Mouse (Mus musculus) liver, adult 2 months (tissue): ENCODE measurements around the gene Plppr2. TPM values are rescaled to one million over a fixed set of nuclear protein-coding genes. Genes with fewer than 3 reads are reported as not detected.

ENCODE experiments used
- DNase-seq: peaks from one replicate; pipeline ENCODE4 v3.0.0-alpha.2; 2011; ENCODE audit warnings: low read depth, low spot score; ENCODE audit errors: extremely low read depth
- H3K27ac ChIP-seq: fragments of 200-500 bp; replicated peaks from 2 replicates; pipeline ENCODE4 v1.5.1; 2012; ENCODE audit warnings: low read depth, mild to moderate bottlenecking, control low read depth, inconsistent platforms, low read length; ENCODE audit not compliant: insufficient read depth
- H3K27me3 ChIP-seq: fragments of 200-500 bp; 2 replicates; pipeline ENCODE4 v1.6.1; 2012; ENCODE audit warnings: mild to moderate bottlenecking, moderate library complexity, low read length, inconsistent platforms; ENCODE audit not compliant: control insufficient read depth, insufficient read depth
- H3K36me3 ChIP-seq: fragments of 200-500 bp; 2 replicates; pipeline ENCODE4 v1.6.1; 2012; ENCODE audit warnings: low read length, inconsistent platforms; ENCODE audit not compliant: control insufficient read depth, insufficient read depth
- H3K4me1 ChIP-seq: fragments of 200-500 bp; 2 replicates; pipeline ENCODE4 v1.6.1; 2011; ENCODE audit warnings: low read length; ENCODE audit not compliant: control insufficient read depth, insufficient read depth
- H3K4me3 ChIP-seq: fragments of 200-500 bp; 2 replicates; pipeline ENCODE4 v1.5.1; 2011; ENCODE audit warnings: low read depth, mild to moderate bottlenecking, control low read depth, low read length, moderate library complexity; ENCODE audit not compliant: insufficient read depth
- H3K79me2 ChIP-seq: fragments of 200-500 bp; 2 replicates; pipeline ENCODE4 v1.6.1; 2012; ENCODE audit warnings: inconsistent platforms, mild to moderate bottlenecking, low read length, moderate library complexity; ENCODE audit not compliant: control insufficient read depth, insufficient read depth
- H3K9ac ChIP-seq: fragments of 200-500 bp; 2 replicates; pipeline ENCODE4 v1.6.1; 2012; ENCODE audit warnings: low read depth, mild to moderate bottlenecking, control low read depth, inconsistent platforms, low read length
- CTCF ChIP-seq: fragments of 200-500 bp; IDR thresholded peaks from 2 replicates; pipeline ENCODE4 v1.5.1; 2011; ENCODE audit warnings: low read depth, low read length, control low read depth
- POLR2A ChIP-seq: fragments of 200-500 bp; IDR thresholded peaks from 2 replicates; pipeline ENCODE4 v1.6.1; 2011; ENCODE audit warnings: low read length, control low read depth; ENCODE audit not compliant: insufficient read depth; ENCODE audit errors: extremely low read depth
- WGBS: fragments of 180-500 bp; shearing (Covaris S2); methylation state at CpG from one replicate; pipeline ENCODE4 v1.1.7; 2018; 5-methylcytosine and 5-hydroxymethylcytosine counted together
- polyA plus RNA-seq: library from polyadenylated mRNA; depleted of rRNA; stranded (reverse); fragments of >200 nt; gene quantifications from 2 replicates; pipeline ENCODE4 v1.2.3, GENCODE M21; 2012
- total RNA-seq: library from RNA; depleted of rRNA; stranded (reverse); fragments of >200 nt; gene quantifications from 2 replicates; pipeline ENCODE4 v1.2.3, GENCODE M21; 2014

Gene Plppr2
- total and polyA plus RNA-seq, 2 experiments: 0.74 to 14.6 TPM

- TF ChIP-seq CTCF: no peak
- no peak for TF ChIP-seq POLR2A
- H3K79me2 ChIP-seq: no peaks in the 10 kb centered on the region; the same call in 1 of the 2 replicates
- H3K27ac ChIP-seq: peak overlapping the region; percentile 98
- peak overlapping the region; percentile 76 for H3K9ac ChIP-seq
- no peaks in the 10 kb centered on the region for H3K27me3 ChIP-seq
- peaks cover 12% of the 10 kb centered on the region for H3K36me3 ChIP-seq
- peak; percentile 40 for DNase-seq
- WGBS: under 1% methylated on average over 6 of the region's 6 CpGs
- H3K4me3 ChIP-seq: peak overlapping the region; percentile 65
- peaks cover 14% of the 10 kb centered on the region for H3K4me1 ChIP-seq
These were observed 10.0 kb upstream of the Plppr2 start for GRCm38 (mm10) chr9:21926784-21927183.

GRCm38 (mm10) chr9:21927208-21927753 lies 9.6 kb upstream of the Plppr2 start, which contains the start of the genes Ccdc159 and Tmem205:
Ccdc159 (plus strand) TSS chr9:21927471.
Tmem205 (minus strand) TSS chr9:21927556.
- Histone ChIP-seq H3K4me1 (peaks cover 14% of the 10 kb centered on the region), H3K9ac (peak within 1 kb of the TSS; percentile 89), H3K27ac (peak within 1 kb of the TSS; percentile 98), H3K79me2 (no peaks in the 10 kb centered on the region; the same call in 1 of the 2 replicates), H3K27me3 (no peaks in the 10 kb centered on the region), H3K36me3 (peaks cover 12% of the 10 kb centered on the region), H3K4me3 (peak within 1 kb of the TSS; percentile 65)
- peak; percentile 99 for DNase-seq
- TF ChIP-seq CTCF (no peak), POLR2A (peak; percentile 99)
- WGBS: under 1% methylated on average over 28 of the region's 28 CpGs

GRCm38 (mm10) chr9:21929208-21929607 lies 7.6 kb upstream of the Plppr2 start:
- H3K79me2 ChIP-seq: no peaks in the 10 kb centered on the region; the same call in 1 of the 2 replicates
- H3K27me3 ChIP-seq: no peaks in the 10 kb centered on the region
- H3K9ac ChIP-seq: no peak overlapping the region
- no peak for TF ChIP-seq POLR2A
- TF ChIP-seq CTCF: no peak
- 94% methylated on average over 3 of the region's 3 CpGs for WGBS
- peaks cover 8% of the 10 kb centered on the region for H3K4me1 ChIP-seq
- no peak overlapping the region for H3K4me3 ChIP-seq
- no peak overlapping the region for H3K27ac ChIP-seq
- H3K36me3 ChIP-seq: peaks cover 7% of the 10 kb centered on the region; the same call in 1 of the 2 replicates
- no peak for DNase-seq

GRCm38 (mm10) chr9:21932006-21932405 lies 4.8 kb upstream of the Plppr2 start:
- H3K9ac ChIP-seq: no peak overlapping the region
- 0 out of 2 replicates have a peak, but pooled peaks cover 1% of the 10 kb centered on the region for H3K4me1 ChIP-seq
- DNase-seq: no peak
- no peaks in the 10 kb centered on the region for H3K79me2 ChIP-seq
- no peaks in the 10 kb centered on the region for H3K36me3 ChIP-seq
- WGBS: 87% methylated on average over 2 of the region's 2 CpGs
- TF ChIP-seq CTCF (no peak), POLR2A (no peak)
- no peak overlapping the region for H3K4me3 ChIP-seq
- H3K27ac ChIP-seq: no peak overlapping the region
- no peaks in the 10 kb centered on the region for H3K27me3 ChIP-seq

- H3K27me3 ChIP-seq: no peaks in the 10 kb centered on the region
- DNase-seq: no peak
- no peak overlapping the region for H3K9ac ChIP-seq
- no peak for TF ChIP-seq CTCF
- no peak for TF ChIP-seq POLR2A
- WGBS: 89% methylated on average over 12 of the region's 12 CpGs
- 0 out of 2 replicates have a peak, but pooled peaks cover 1% of the 10 kb centered on the region for H3K4me1 ChIP-seq
- H3K79me2 ChIP-seq: no peaks in the 10 kb centered on the region
- no peaks in the 10 kb centered on the region for H3K36me3 ChIP-seq
- no peak overlapping the region for H3K27ac ChIP-seq
- H3K4me3 ChIP-seq: no peak overlapping the region
These were observed 4.2 kb upstream of the Plppr2 start for GRCm38 (mm10) chr9:21932445-21933137.
